In genomic region chr10:115314287-115314581, GRCm38 (mm10) we compare ENCODE assay signal across 8 mouse cellular contexts. TPM values are rescaled to one million over a fixed set of nuclear protein-coding genes. Genes with fewer than 3 reads are reported as not detected.
A peak's percentile ranks its signal among the peaks of the same experiment; 100 is the strongest.
DNase-seq lines count a peak whose midpoint lies in the region; ATAC-seq and TF ChIP-seq lines count a peak whose summit lies in the region.

No protein-coding gene starts in this region.

- H3K4me3 ChIP-seq in kidney, postnatal 0 days (replicated peaks; ENCODE audit: low read depth, low read length): peak overlapping the region; percentile 94
- peak overlapping the region; percentile 51 for H3K4me3 ChIP-seq in cortical plate, adult 2 months (ENCODE audit: insufficient read depth, low read length)
- H3K4me3 ChIP-seq in intestine, embryonic 16.5 days (ENCODE audit: low read length): peak overlapping the region; percentile 95
- H3K4me3 ChIP-seq in neural tube, embryonic 14.5 days (ENCODE audit: low read depth, low read length): peak overlapping the region; percentile 93

- TF ChIP-seq CTCF in kidney, postnatal 0 days (IDR thresholded peaks at IDR 0.05; ENCODE audit: low read depth): no peak
- TF ChIP-seq CTCF in cortical plate, adult 2 months (IDR thresholded peaks at IDR 0.05; ENCODE audit: extremely low read depth, insufficient read depth, low read length): no peak

- H3K4me2 ChIP-seq in kidney, postnatal 0 days (ENCODE audit: low read length): peak overlapping the region; percentile 58
- peak overlapping the region; percentile 54 for H3K4me2 ChIP-seq in intestine, embryonic 16.5 days (ENCODE audit: low read depth, low read length)
- H3K4me2 ChIP-seq in neural tube, embryonic 14.5 days (ENCODE audit: low read depth, low read length): peak overlapping the region; percentile 55

- ATAC-seq in kidney, postnatal 0 days (replicated peaks; ENCODE audit: low FRiP score, low read depth): no peak
- ATAC-seq in intestine, embryonic 16.5 days: no peak
- ATAC-seq in neural tube, embryonic 14.5 days (ENCODE audit: low read depth): no peak

- no peaks in the 10 kb centered on the region for H3K9me3 ChIP-seq in kidney, postnatal 0 days (replicated peaks; ENCODE audit: low read length)
- H3K9me3 ChIP-seq in intestine, embryonic 16.5 days (ENCODE audit: control insufficient read depth, low read length): no peaks in the 10 kb centered on the region
- H3K9me3 ChIP-seq in neural tube, embryonic 14.5 days (ENCODE audit: control insufficient read depth, low read length): no peaks in the 10 kb centered on the region

- peaks cover 19% of the 10 kb centered on the region; the same call in 1 of the 2 replicates for H3K4me1 ChIP-seq in kidney, postnatal 0 days (replicated peaks; ENCODE audit: insufficient read depth, low read length)
- H3K4me1 ChIP-seq in cortical plate, adult 2 months (ENCODE audit: control insufficient read depth, insufficient read depth, low read length): peaks cover 4% of the 10 kb centered on the region
- H3K4me1 ChIP-seq in intestine, embryonic 16.5 days (ENCODE audit: control insufficient read depth, insufficient read depth, low read length): peaks cover 27% of the 10 kb centered on the region
- H3K4me1 ChIP-seq in neural tube, embryonic 14.5 days (ENCODE audit: control insufficient read depth, insufficient read depth, low read length): peaks cover 20% of the 10 kb centered on the region

- H3K27me3 ChIP-seq in kidney, postnatal 0 days (ENCODE audit: insufficient read depth, low read length): no peaks in the 10 kb centered on the region
- H3K27me3 ChIP-seq in intestine, embryonic 16.5 days (replicated peaks; ENCODE audit: control insufficient read depth, insufficient read depth, low read length): no peaks in the 10 kb centered on the region
- no peaks in the 10 kb centered on the region; the same call in 1 of the 2 replicates for H3K27me3 ChIP-seq in neural tube, embryonic 14.5 days (ENCODE audit: control insufficient read depth, insufficient read depth, low read length)

- DNase-seq in kidney, postnatal 0 days (ENCODE audit: low spot score): peak; percentile 47
- DNase-seq in kidney, postnatal 10 days: no peak
- DNase-seq in ovary, postnatal 14 days (ENCODE audit: low spot score): no peak
- DNase-seq in gastrocnemius, adult 18-20 months (ENCODE audit: low spot score): no peak
- DNase-seq in layer of hippocampus, postnatal 14 days (ENCODE audit: low spot score in 2 of 2): no peak

- peak overlapping the region; percentile 97 for H3K9ac ChIP-seq in kidney, postnatal 0 days (ENCODE audit: low read depth, low read length)
- peak overlapping the region; percentile 98 for H3K9ac ChIP-seq in intestine, embryonic 16.5 days (ENCODE audit: low read depth, low read length)
- peak overlapping the region; percentile 86; the same call in 1 of the 2 replicates for H3K9ac ChIP-seq in neural tube, embryonic 14.5 days (replicated peaks; ENCODE audit: low read depth, low read length)

- 5% methylated on average over 6 of the region's 6 CpGs for WGBS in kidney, postnatal 0 days
- 9% methylated on average over 6 of the region's 6 CpGs for WGBS in intestine, embryonic 16.5 days
- WGBS in neural tube, embryonic 14.5 days: 19% methylated on average over 6 of the region's 6 CpGs

- peak overlapping the region; percentile 87 for H3K27ac ChIP-seq in kidney, postnatal 0 days
- no peak overlapping the region for H3K27ac ChIP-seq in cortical plate, adult 2 months (ENCODE audit: insufficient read depth, low read length)
- peak overlapping the region; percentile 96; the same call in 1 of the 2 replicates for H3K27ac ChIP-seq in intestine, embryonic 16.5 days (ENCODE audit: low read length)
- no peak overlapping the region for H3K27ac ChIP-seq in neural tube, embryonic 14.5 days (ENCODE audit: low read depth, low read length)

- H3K36me3 ChIP-seq in kidney, postnatal 0 days (ENCODE audit: insufficient read depth, low read length): no peaks in the 10 kb centered on the region
- H3K36me3 ChIP-seq in intestine, embryonic 16.5 days (ENCODE audit: control insufficient read depth, insufficient read depth, low read length): no peaks in the 10 kb centered on the region
- H3K36me3 ChIP-seq in neural tube, embryonic 14.5 days (ENCODE audit: control insufficient read depth, insufficient read depth, low read length): no peaks in the 10 kb centered on the region

- no peak for TF ChIP-seq POLR2A in cortical plate, adult 2 months (IDR thresholded peaks at IDR 0.05; ENCODE audit: extremely low read depth, insufficient read depth, low read length)

RNA-seq across cellular contexts. Expression of gene Rab21, which starts 1.2 kb away (rescaled TPM):
- polyA plus RNA-seq in kidney, postnatal 0 days (2015; fragmentation: Nextera tagmentation; extraction: Ambion mirVana): 10.1 and 17.8 TPM in 2 replicates
- 40.8 and 41.1 TPM in 2 replicates for polyA plus RNA-seq in cortical plate, adult 2 months (2012; rRNA removed)
- 4.7 and 5.1 TPM in 2 replicates for polyA plus RNA-seq in intestine, embryonic 16.5 days (2015; fragmentation: Nextera tagmentation; extraction: Ambion mirVana)
- 13.8 and 15.4 TPM in 2 replicates for polyA plus RNA-seq in neural tube, embryonic 14.5 days (2014; fragmentation: Nextera tagmentation; extraction: Ambion mirVana)
- 10 to 100 TPM; 56.4 to 62.2 TPM for total RNA-seq in gastrocnemius, adult 18-20 months (2021)
- 10 to 100 TPM; 54.4 to 55.4 TPM for total RNA-seq in layer of hippocampus, postnatal 14 days (2021)

RNA-seq across cellular contexts. Expression of gene Tmem19, which starts 48.1 kb away (rescaled TPM):
- polyA plus RNA-seq in kidney, postnatal 0 days (2015; fragmentation: Nextera tagmentation; extraction: Ambion mirVana): 47.4 and 54.5 TPM in 2 replicates
- polyA plus RNA-seq in cortical plate, adult 2 months (2012; rRNA removed): 31.2 and 33.5 TPM in 2 replicates
- polyA plus RNA-seq in intestine, embryonic 16.5 days (2015; fragmentation: Nextera tagmentation; extraction: Ambion mirVana): 35.2 and 43.4 TPM in 2 replicates
- polyA plus RNA-seq in neural tube, embryonic 14.5 days (2014; fragmentation: Nextera tagmentation; extraction: Ambion mirVana): 39.3 and 42.1 TPM in 2 replicates
- 10 to 100 TPM; 13.7 to 18.3 TPM for total RNA-seq in gastrocnemius, adult 18-20 months (2021)
- 10 to 100 TPM; 50.7 to 53.0 TPM for total RNA-seq in layer of hippocampus, postnatal 14 days (2021)

Comparison
In these comparisons a context has a peak if more than half of its experiments do, and no peak if none do; other contexts are left out.
1. H3K27ac ChIP-seq: peak in kidney, postnatal 0 days (single experiment) and intestine, embryonic 16.5 days (single experiment); none in cortical plate, adult 2 months (single experiment) and neural tube, embryonic 14.5 days (single experiment).
2. Peak in every context shown above with its lines, with median percentiles within 50 percentile points of each other: H3K4me2 ChIP-seq, H3K4me3 ChIP-seq and H3K9ac ChIP-seq.